Mouse (Mus musculus) spleen, adult 2 months (tissue): ENCODE measurements around the gene Gm12248. TPM values are rescaled to one million over a fixed set of nuclear protein-coding genes. Genes with fewer than 3 reads are reported as not detected.
"Not testable (repeated sequence)": the region's sequence is repeated elsewhere in the genome, so short reads cannot be mapped to it uniquely, and the experiment has no call there.

Source experiments
- DNase-seq, 2 experiments: peaks; one replicate each; pipeline versions ENCODE4 v3.0.0 to v3.0.0-alpha.2; 2012 to 2021; ENCODE audit warnings: low spot score in 2 of 2, low read depth in 1 of 2
- H3K27ac ChIP-seq: fragments of 200-500 bp; 2 replicates; pipeline ENCODE4 v1.5.1; 2012; ENCODE audit warnings: low read length, inconsistent platforms; ENCODE audit not compliant: insufficient read depth
- H3K27me3 ChIP-seq: fragments of 200-500 bp; 2 replicates; pipeline ENCODE4 v1.6.1; 2012; ENCODE audit warnings: mild to moderate bottlenecking, moderate library complexity, low read length, inconsistent platforms; ENCODE audit not compliant: control insufficient read depth, insufficient read depth
- H3K36me3 ChIP-seq: fragments of 200-500 bp; 2 replicates; pipeline ENCODE4 v1.6.1; 2012; ENCODE audit warnings: mild to moderate bottlenecking, low read length, inconsistent platforms; ENCODE audit not compliant: control insufficient read depth, insufficient read depth
- H3K4me1 ChIP-seq: fragments of 200-500 bp; 2 replicates; pipeline ENCODE4 v1.6.1; 2011; ENCODE audit warnings: inconsistent platforms; ENCODE audit not compliant: control insufficient read depth, insufficient read depth, insufficient read length
- H3K4me3 ChIP-seq: fragments of 200-500 bp; 2 replicates; pipeline ENCODE4 v1.5.1; 2011; ENCODE audit warnings: mild to moderate bottlenecking, inconsistent platforms; ENCODE audit not compliant: insufficient read depth, insufficient read length; ENCODE audit errors: extremely low read depth
- CTCF ChIP-seq: fragments of 200-500 bp; IDR thresholded peaks from 2 replicates; pipeline ENCODE4 v1.5.1; 2011; ENCODE audit warnings: mild to moderate bottlenecking, inconsistent platforms; ENCODE audit not compliant: insufficient read depth, insufficient read length, insufficient replicate concordance; ENCODE audit errors: extremely low read depth
- POLR2A ChIP-seq: fragments of 200-500 bp; IDR thresholded peaks from 2 replicates; pipeline ENCODE4 v1.6.1; 2011; ENCODE audit warnings: low read depth, low read length, inconsistent platforms
- WGBS: fragments of 180-500 bp; shearing (Covaris S2); methylation state at CpG from one replicate; pipeline ENCODE4 v1.1.7; 2018; 5-methylcytosine and 5-hydroxymethylcytosine counted together
- polyA plus RNA-seq: library from polyadenylated mRNA; depleted of rRNA; stranded (reverse); fragments of >200 nt; gene quantifications from 2 replicates; pipeline ENCODE4 v1.2.3, GENCODE M21; 2012

The Gm12248 gene
- polyA plus RNA-seq, 1 experiment = 0.18 TPM

- no peaks in the 10 kb centered on the region for H3K27me3 ChIP-seq
- TF ChIP-seq CTCF = no peak
- TF ChIP-seq POLR2A = no peak
- peak in 1 of 2 experiments; percentile 15 for DNase-seq
- H3K27ac ChIP-seq = peak overlapping the region; percentile 81
- H3K4me3 ChIP-seq = peak overlapping the region; percentile 42; the same call in 1 of the 2 replicates
- peaks cover 14% of the 10 kb centered on the region; the same call in 1 of the 2 replicates for H3K4me1 ChIP-seq
- 65% methylated on average over 13 of the region's 13 CpGs for WGBS
- H3K36me3 ChIP-seq = no peaks in the 10 kb centered on the region
These were observed 10.4 kb upstream of the Gm12248 start for GRCm38 (mm10) chr11:58103344-58103653.

GRCm38 (mm10) chr11:58102581-58103343, 9.8 kb upstream of the Gm12248 start:
- no peak for TF ChIP-seq CTCF
- no peak; the same call in 1 of the 2 replicates for TF ChIP-seq POLR2A
- Histone ChIP-seq H3K27me3 (no peaks in the 10 kb centered on the region), H3K36me3 (no peaks in the 10 kb centered on the region), H3K4me1 (peaks cover 14% of the 10 kb centered on the region; the same call in 1 of the 2 replicates), H3K4me3 (no peak overlapping the region), H3K27ac (peak overlapping the region; percentile 81)
- peak; percentile 30 to 70 for DNase-seq
- 46% methylated on average over 9 of the region's 9 CpGs for WGBS

- Histone ChIP-seq H3K27me3 (no peaks in the 10 kb centered on the region), H3K4me3 (no peak overlapping the region), H3K27ac (peak overlapping the region; percentile 71), H3K36me3 (no peaks in the 10 kb centered on the region), H3K4me1 (peaks cover 17% of the 10 kb centered on the region; the same call in 1 of the 2 replicates)
- no peak for DNase-seq
- 57% methylated on average over 3 of the region's 3 CpGs for WGBS
- TF ChIP-seq POLR2A (no peak), CTCF (no peak)
These were observed 9.2 kb upstream of the Gm12248 start for GRCm38 (mm10) chr11:58102146-58102545.

GRCm38 (mm10) chr11:58101194-58101720, 8.3 kb upstream of the Gm12248 start:
- Histone ChIP-seq H3K4me3 (no peak overlapping the region), H3K27ac (no peak overlapping the region), H3K4me1 (peaks cover 17% of the 10 kb centered on the region; the same call in 1 of the 2 replicates), H3K27me3 (no peaks in the 10 kb centered on the region), H3K36me3 (no peaks in the 10 kb centered on the region)
- TF ChIP-seq POLR2A (no peak), CTCF (no peak)
- WGBS = 86% methylated on average over 4 of the region's 4 CpGs
- DNase-seq = no peak

GRCm38 (mm10) chr11:58100006-58100405, 7.1 kb upstream of the Gm12248 start:
- WGBS = 95% methylated on average over 2 of the region's 2 CpGs

GRCm38 (mm10) chr11:58098366-58098720, 5.4 kb upstream of the Gm12248 start:
- not testable (repeated sequence) for DNase-seq, H3K36me3 ChIP-seq, H3K4me3 ChIP-seq, H3K27ac ChIP-seq, H3K27me3 ChIP-seq
- H3K4me1 ChIP-seq = peaks cover 14% of the 10 kb centered on the region; the same call in 1 of the 2 replicates
- 79% methylated on average over 5 of the region's 5 CpGs for WGBS

More at GRCm38 (mm10) chr11:58100006-58100405, 7.1 kb upstream of the Gm12248 start:
- DNase-seq = no peak
- Histone ChIP-seq H3K4me3 (no peak overlapping the region), H3K4me1 (peaks cover 17% of the 10 kb centered on the region; the same call in 1 of the 2 replicates), H3K27ac (no peak overlapping the region), H3K36me3 (no peaks in the 10 kb centered on the region), H3K27me3 (no peaks in the 10 kb centered on the region)
- TF ChIP-seq POLR2A = no peak
- no peak for TF ChIP-seq CTCF
